Mouse (Mus musculus): ENCODE data around the gene Kdm5a. TPM values are rescaled to one million over a fixed set of nuclear protein-coding genes. Genes with fewer than 3 reads are reported as not detected.

The Kdm5a gene
- polyA plus RNA-seq, 1 experiment from 2014 or later: 53.9 TPM

DNA sequence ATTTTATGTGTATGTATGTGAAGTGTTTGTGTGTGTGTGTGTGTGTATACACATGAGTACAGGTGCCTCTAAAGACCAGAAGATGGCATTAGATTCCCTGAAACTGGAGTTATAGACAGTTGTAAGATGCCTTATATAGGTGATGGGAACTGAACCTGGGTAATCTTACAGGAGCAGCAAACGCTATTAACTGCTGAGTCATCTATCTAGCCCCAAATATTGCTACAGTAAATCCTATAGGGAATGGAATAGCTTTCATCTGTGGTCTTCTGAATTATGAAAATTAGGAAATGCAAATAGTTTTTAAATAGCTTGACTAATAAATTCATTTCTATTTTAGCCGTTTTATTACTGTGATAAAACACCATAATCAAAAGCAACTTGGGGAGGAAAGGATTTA lies 28.9 kb downstream of the Kdm5a start:
- H3K27ac ChIP-seq (replicated peaks; ENCODE audit: low read depth, low read length): no peak overlapping the region
- no peak overlapping the region for H3K4me2 ChIP-seq (ENCODE audit: low read length)
- ATAC-seq (ENCODE audit: low FRiP score, low TSS enrichment) (no peak), DNase-seq (no peak)
- no peaks in the 10 kb centered on the region for H3K9me3 ChIP-seq (ENCODE audit: control insufficient read depth, low read length)
- WGBS: 93% methylated on average over 2 of the region's 2 CpGs
- no peaks in the 10 kb centered on the region for H3K27me3 ChIP-seq (ENCODE audit: control insufficient read depth, insufficient read depth, low read length)
- no peak overlapping the region for H3K4me3 ChIP-seq (replicated peaks; ENCODE audit: low read depth, low read length)
- H3K36me3 ChIP-seq (ENCODE audit: control insufficient read depth, insufficient read depth, low read length): peaks cover 86% of the 10 kb centered on the region
- H3K4me1 ChIP-seq (ENCODE audit: control insufficient read depth, insufficient read depth, low read length): no peaks in the 10 kb centered on the region
- no peak overlapping the region for H3K9ac ChIP-seq (replicated peaks; ENCODE audit: low read length)

DNA sequence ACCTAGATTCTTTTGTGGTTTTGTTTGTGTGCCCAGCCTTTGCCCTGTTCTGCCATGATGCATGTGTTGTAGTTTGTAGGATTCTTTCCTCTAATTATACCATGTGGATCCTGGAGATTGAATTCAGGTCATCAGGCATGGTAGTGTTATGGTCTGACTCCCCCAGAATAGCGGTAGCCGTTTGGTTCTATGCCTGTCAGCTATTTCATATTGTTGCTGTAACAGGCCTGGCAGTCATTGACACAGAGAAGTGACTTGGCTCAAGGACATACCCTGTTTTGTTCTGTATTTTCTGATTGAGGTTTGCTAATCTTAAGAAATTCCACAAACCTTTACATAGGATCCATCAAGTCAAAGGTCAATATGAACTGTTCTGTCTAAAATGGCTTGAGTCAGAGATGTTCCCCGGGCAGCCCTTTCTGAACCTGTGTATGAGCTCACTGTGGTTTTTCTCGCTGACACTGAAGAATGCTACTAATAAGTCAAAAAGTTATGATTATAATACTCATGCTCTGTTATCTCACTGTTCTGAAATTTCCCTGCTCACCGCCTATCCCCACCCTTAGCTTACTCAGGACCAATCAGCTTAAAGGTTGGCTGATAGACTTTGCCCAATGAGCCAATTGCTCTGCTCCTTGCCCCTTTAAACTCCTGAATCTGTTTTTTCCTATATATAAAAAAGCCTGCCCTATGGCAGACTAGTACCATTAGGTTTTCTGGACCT lies 31.9 kb downstream of the Kdm5a start:
- peaks cover 87% of the 10 kb centered on the region for H3K36me3 ChIP-seq (ENCODE audit: control insufficient read depth, insufficient read depth, low read length)

DNA sequence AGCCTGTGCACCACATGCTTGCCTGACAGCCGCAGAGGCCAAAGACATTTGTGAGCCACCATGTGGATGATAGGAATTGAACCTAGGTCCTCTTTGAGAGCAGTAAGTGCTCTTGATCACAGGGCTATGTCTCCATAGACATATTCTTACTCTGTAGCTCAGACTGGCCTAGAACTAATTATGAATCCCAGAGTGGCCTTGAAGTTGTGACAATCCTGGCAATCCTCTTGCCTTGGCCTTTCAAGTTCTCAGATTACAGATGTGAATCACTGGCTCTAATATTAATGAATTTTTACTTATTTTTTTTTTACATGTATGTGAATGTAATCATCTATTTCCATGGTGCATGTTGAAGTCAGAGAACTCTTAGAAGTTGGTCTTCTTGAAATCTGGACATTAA lies 40.0 kb downstream of the Kdm5a start:
- WGBS: 100% methylated on average over 1 of the region's 1 CpGs
- Histone ChIP-seq H3K4me1 (ENCODE audit: control insufficient read depth, insufficient read depth, low read length) (no peaks in the 10 kb centered on the region), H3K27me3 (ENCODE audit: control insufficient read depth, insufficient read depth, low read length) (no peaks in the 10 kb centered on the region), H3K9me3 (ENCODE audit: control insufficient read depth, low read length) (no peaks in the 10 kb centered on the region), H3K9ac (replicated peaks; ENCODE audit: low read length) (no peak overlapping the region), H3K27ac (replicated peaks; ENCODE audit: low read depth, low read length) (no peak overlapping the region), H3K4me3 (replicated peaks; ENCODE audit: low read depth, low read length) (no peak overlapping the region), H3K36me3 (ENCODE audit: control insufficient read depth, insufficient read depth, low read length) (peaks cover 84% of the 10 kb centered on the region), H3K4me2 (ENCODE audit: low read length) (no peak overlapping the region)
- ATAC-seq (ENCODE audit: low FRiP score, low TSS enrichment): no peak
- no peak for DNase-seq

More for the DNA sequence above, 31.9 kb downstream of the Kdm5a start:
- Histone ChIP-seq H3K4me1 (ENCODE audit: control insufficient read depth, insufficient read depth, low read length) (no peaks in the 10 kb centered on the region), H3K27me3 (ENCODE audit: control insufficient read depth, insufficient read depth, low read length) (no peaks in the 10 kb centered on the region), H3K9ac (replicated peaks; ENCODE audit: low read length) (no peak overlapping the region), H3K4me3 (replicated peaks; ENCODE audit: low read depth, low read length) (no peak overlapping the region), H3K4me2 (ENCODE audit: low read length) (no peak overlapping the region), H3K9me3 (ENCODE audit: control insufficient read depth, low read length) (no peaks in the 10 kb centered on the region), H3K27ac (replicated peaks; ENCODE audit: low read depth, low read length) (no peak overlapping the region)
- WGBS: 96% methylated on average over 5 of the region's 5 CpGs
- DNase-seq: no peak
- no peak for ATAC-seq (ENCODE audit: low FRiP score, low TSS enrichment)

DNA sequence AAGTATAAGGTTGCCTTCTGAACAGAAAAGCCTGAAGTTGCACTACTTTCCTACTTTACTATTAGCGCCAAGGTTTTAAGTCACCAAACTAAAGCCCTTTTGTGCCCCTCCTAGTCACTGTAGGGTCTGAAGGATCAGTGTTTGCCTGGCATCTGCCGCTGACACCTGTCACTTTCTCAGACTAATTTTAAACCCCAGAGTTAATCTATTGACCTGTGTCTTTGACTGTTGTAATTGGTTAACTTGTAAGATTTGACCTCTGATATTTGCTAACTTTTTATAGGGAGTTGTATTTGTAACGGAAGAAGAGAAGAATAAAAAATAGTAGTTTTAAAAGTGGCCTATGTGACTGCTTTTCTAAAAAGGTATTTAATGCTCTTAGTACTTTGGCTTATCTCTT lies 74.2 kb downstream of the Kdm5a start:
- H3K4me1 ChIP-seq (ENCODE audit: control insufficient read depth, insufficient read depth, low read length): no peaks in the 10 kb centered on the region
- no peaks in the 10 kb centered on the region for H3K27me3 ChIP-seq (ENCODE audit: control insufficient read depth, insufficient read depth, low read length)
- 88% methylated on average over 3 of the region's 3 CpGs for WGBS
- DNase-seq (no peak), ATAC-seq (ENCODE audit: low FRiP score, low TSS enrichment) (no peak)
- no peak overlapping the region for H3K27ac ChIP-seq (replicated peaks; ENCODE audit: low read depth, low read length)
- no peak overlapping the region for H3K9ac ChIP-seq (replicated peaks; ENCODE audit: low read length)
- no peak overlapping the region for H3K4me2 ChIP-seq (ENCODE audit: low read length)
- H3K9me3 ChIP-seq (ENCODE audit: control insufficient read depth, low read length): no peaks in the 10 kb centered on the region
- H3K4me3 ChIP-seq (replicated peaks; ENCODE audit: low read depth, low read length): no peak overlapping the region
- H3K36me3 ChIP-seq (ENCODE audit: control insufficient read depth, insufficient read depth, low read length): peaks cover 66% of the 10 kb centered on the region

DNA sequence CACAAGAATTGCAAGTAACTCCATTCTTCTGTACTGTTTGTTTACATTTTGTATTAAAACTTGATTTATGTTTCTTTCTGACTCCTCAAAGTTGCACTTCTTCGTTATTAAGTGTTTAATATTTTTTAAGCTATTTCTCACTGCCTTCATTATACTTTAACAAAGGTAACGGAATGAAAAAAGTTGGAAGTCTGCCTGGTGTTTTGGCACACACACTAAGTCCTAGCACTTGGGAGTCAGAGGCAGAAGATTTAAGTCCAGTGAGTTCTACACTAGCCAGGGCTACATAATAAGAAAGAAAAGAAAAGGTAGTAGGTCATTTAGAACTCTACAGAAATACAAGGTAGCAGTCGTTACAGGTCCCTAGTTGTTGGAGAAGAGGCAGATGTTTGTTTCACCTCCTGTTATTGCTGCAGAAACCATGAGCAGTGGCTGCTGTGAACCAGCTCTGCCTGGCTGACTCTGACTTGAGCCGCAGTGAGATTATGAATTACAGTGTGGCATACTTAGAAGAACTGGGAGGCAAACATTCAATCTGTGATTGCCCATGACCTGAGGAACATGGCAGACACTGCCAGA lies 78.3 kb downstream of the Kdm5a start:
- H3K36me3 ChIP-seq (ENCODE audit: control insufficient read depth, insufficient read depth, low read length): peaks cover 47% of the 10 kb centered on the region
- no peak overlapping the region for H3K4me2 ChIP-seq (ENCODE audit: low read length)
- ATAC-seq (ENCODE audit: low FRiP score, low TSS enrichment) (no peak), DNase-seq (no peak)
- H3K27me3 ChIP-seq (ENCODE audit: control insufficient read depth, insufficient read depth, low read length): no peaks in the 10 kb centered on the region
- no peak overlapping the region for H3K27ac ChIP-seq (replicated peaks; ENCODE audit: low read depth, low read length)
- no peaks in the 10 kb centered on the region for H3K4me1 ChIP-seq (ENCODE audit: control insufficient read depth, insufficient read depth, low read length)
- no peak overlapping the region for H3K9ac ChIP-seq (replicated peaks; ENCODE audit: low read length)
- H3K4me3 ChIP-seq (replicated peaks; ENCODE audit: low read depth, low read length): no peak overlapping the region
- H3K9me3 ChIP-seq (ENCODE audit: control insufficient read depth, low read length): no peaks in the 10 kb centered on the region
- 93% methylated on average over 4 of the region's 4 CpGs for WGBS

DNA sequence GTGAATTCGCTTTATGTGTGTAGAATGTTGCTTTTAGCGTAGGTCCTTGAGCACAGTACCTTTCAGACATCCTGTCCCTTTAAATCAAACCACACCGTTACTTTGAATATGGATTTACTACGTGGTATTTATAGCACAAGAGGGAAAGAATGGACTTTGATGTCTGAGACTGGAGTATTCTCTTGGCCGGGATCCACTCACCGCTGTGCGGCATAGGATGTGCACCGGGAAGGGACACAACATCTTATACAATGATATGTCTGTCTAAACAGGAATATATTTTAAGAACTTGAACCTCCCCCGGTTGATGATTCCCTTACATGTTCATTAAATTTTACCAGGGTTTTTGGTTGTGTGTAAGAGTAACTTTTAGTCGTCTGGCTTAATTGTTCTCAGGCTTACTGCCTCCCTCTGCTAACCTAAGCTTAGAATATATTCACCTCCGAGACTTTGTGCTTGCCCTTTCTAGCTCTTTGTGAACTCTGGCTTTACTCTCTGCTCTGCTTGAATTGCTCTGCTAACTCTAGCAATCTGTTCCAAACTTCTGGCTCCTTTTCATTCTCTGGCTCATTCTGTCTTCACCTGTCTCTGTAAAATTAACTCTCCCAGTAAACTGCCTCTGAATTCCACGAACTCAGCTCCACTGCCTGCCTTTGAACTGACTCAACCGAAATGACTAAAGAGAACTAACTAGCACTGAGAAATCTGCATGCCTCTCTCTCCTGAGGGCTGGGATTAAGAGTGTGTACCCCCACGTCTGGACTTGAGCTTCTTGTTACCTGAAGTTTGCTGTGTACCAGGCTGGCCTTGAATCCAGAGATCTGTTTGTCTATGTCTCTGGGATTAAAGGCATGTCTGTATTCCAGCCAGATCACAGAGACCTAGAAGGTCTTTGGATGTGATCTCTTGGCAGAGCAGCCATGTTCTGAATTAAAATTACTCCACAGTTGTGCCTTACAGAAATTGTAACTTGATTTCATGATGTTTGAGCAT lies 79.7 kb downstream of the Kdm5a start:
- no peak overlapping the region for H3K4me2 ChIP-seq (ENCODE audit: low read length)
- no peak overlapping the region for H3K9ac ChIP-seq (replicated peaks; ENCODE audit: low read length)
- no peaks in the 10 kb centered on the region for H3K9me3 ChIP-seq (ENCODE audit: control insufficient read depth, low read length)
- WGBS: 80% methylated on average over 14 of the region's 14 CpGs
- H3K27me3 ChIP-seq (ENCODE audit: control insufficient read depth, insufficient read depth, low read length): no peaks in the 10 kb centered on the region
- no peak overlapping the region for H3K4me3 ChIP-seq (replicated peaks; ENCODE audit: low read depth, low read length)
- DNase-seq (no peak), ATAC-seq (ENCODE audit: low FRiP score, low TSS enrichment) (no peak)
- H3K4me1 ChIP-seq (ENCODE audit: control insufficient read depth, insufficient read depth, low read length): no peaks in the 10 kb centered on the region
- H3K27ac ChIP-seq (replicated peaks; ENCODE audit: low read depth, low read length): no peak overlapping the region
- H3K36me3 ChIP-seq (ENCODE audit: control insufficient read depth, insufficient read depth, low read length): peaks cover 38% of the 10 kb centered on the region

DNA sequence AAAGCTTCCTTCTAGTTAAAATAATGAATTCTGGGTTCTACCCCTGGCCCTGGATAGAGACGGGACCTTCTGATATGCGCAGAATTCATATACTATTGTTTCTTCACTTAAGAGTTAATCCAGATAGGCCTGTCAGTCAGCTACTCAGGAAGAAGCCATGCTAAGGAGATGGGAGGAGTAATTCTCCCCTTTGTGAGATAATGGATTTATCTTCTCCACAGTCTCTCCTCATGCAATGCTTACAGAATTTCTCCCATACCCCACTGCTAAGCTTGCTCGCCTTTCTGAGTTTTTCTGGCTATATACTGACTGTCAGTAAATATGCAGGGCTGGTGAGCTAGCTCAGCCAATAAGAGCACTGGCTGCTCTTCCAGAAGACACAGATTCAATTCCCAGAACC lies 86.3 kb downstream of the Kdm5a start:
- H3K4me3 ChIP-seq (replicated peaks; ENCODE audit: low read depth, low read length): no peak overlapping the region
- H3K36me3 ChIP-seq (ENCODE audit: control insufficient read depth, insufficient read depth, low read length): no peaks in the 10 kb centered on the region
- ATAC-seq (ENCODE audit: low FRiP score, low TSS enrichment): no peak
- H3K9me3 ChIP-seq (ENCODE audit: control insufficient read depth, low read length): no peaks in the 10 kb centered on the region
- H3K27me3 ChIP-seq (ENCODE audit: control insufficient read depth, insufficient read depth, low read length): no peaks in the 10 kb centered on the region
- WGBS: 87% methylated on average over 3 of the region's 3 CpGs
- no peak for DNase-seq
- H3K4me1 ChIP-seq (ENCODE audit: control insufficient read depth, insufficient read depth, low read length): no peaks in the 10 kb centered on the region
- H3K4me2 ChIP-seq (ENCODE audit: low read length): no peak overlapping the region
- H3K9ac ChIP-seq (replicated peaks; ENCODE audit: low read length): no peak overlapping the region
- no peak overlapping the region for H3K27ac ChIP-seq (replicated peaks; ENCODE audit: low read depth, low read length)

DNA sequence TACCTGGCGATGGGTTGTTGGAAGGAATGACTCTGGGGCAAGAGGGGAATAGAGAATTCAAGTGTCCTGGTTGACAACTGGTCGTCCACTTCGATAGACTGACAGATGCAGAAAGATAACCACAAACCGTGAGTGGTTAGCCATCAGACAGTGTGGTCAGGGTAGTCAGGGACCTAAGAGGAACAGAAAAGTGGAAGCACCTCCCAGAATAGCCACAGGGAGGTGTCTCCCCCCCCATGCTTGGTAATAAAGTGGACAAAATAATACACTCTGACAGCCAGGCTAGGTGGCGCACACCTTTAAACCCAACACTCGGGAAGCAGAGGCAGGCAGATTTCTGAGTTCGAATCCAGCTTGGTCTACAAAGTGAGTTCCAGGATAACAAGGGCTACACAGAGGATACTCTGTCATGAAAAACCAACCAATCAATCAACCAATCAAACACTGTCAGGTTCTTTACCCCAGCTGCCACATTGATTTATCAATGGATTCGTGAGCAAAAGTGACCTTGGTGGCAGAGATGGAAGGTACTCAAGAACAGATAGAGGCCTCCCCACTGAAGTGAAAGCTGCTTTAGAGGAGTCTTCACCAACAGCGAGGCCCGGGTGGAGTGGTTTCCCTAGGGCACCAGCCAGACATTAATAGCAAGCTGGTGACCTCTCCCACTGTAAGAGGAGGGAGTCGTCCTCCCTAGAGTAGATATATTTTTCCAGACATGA lies 88.6 kb downstream of the Kdm5a start:
- H3K9ac ChIP-seq (replicated peaks; ENCODE audit: low read length): no peak overlapping the region
- no peaks in the 10 kb centered on the region for H3K27me3 ChIP-seq (ENCODE audit: control insufficient read depth, insufficient read depth, low read length)
- no peak overlapping the region for H3K27ac ChIP-seq (replicated peaks; ENCODE audit: low read depth, low read length)
- ATAC-seq (ENCODE audit: low FRiP score, low TSS enrichment): no peak
- no peak overlapping the region for H3K4me2 ChIP-seq (ENCODE audit: low read length)
- 92% methylated on average over 11 of the region's 11 CpGs for WGBS
- H3K9me3 ChIP-seq (ENCODE audit: control insufficient read depth, low read length): no peaks in the 10 kb centered on the region
- no peaks in the 10 kb centered on the region for H3K36me3 ChIP-seq (ENCODE audit: control insufficient read depth, insufficient read depth, low read length)
- H3K4me3 ChIP-seq (replicated peaks; ENCODE audit: low read depth, low read length): no peak overlapping the region
- no peaks in the 10 kb centered on the region for H3K4me1 ChIP-seq (ENCODE audit: control insufficient read depth, insufficient read depth, low read length)
- no peak for DNase-seq
